Mouse (Mus musculus) layer of hippocampus, postnatal 10 days (tissue): ENCODE measurements around the gene Lta. TPM values are rescaled to one million over a fixed set of nuclear protein-coding genes. Genes with fewer than 3 reads are reported as not detected.

Experiments used
- DNase-seq, 2 experiments: peaks; one replicate each; pipeline ENCODE4 v3.0.0; 2021; ENCODE audit warnings: low spot score in 2 of 2
- total RNA-seq, 2 experiments: library from RNA; stranded (reverse); gene quantifications; 2 replicates each; pipeline ENCODE4 v1.2.3; 2021

Lta gene
- total RNA-seq, 2 experiments from 2014 or later, result 0.43 to 0.71 TPM

- no peak for DNase-seq
Observed at GRCm38 (mm10) chr17:35187345-35187744, 17.8 kb downstream of the Lta start.

- no peak for DNase-seq
Observed at GRCm38 (mm10) chr17:35186681-35187080, 18.5 kb downstream of the Lta start.

GRCm38 (mm10) chr17:35185639-35186611 lies 19.2 kb downstream of the Lta start:
- DNase-seq, result no peak

GRCm38 (mm10) chr17:35180093-35180492 lies 25.1 kb downstream of the Lta start:
- no peak for DNase-seq

GRCm38 (mm10) chr17:35178528-35178927 lies 26.6 kb downstream of the Lta start:
- peak; percentile 62 to 69 for DNase-seq

- no peak for DNase-seq
Observed at GRCm38 (mm10) chr17:35175968-35176367, 29.2 kb downstream of the Lta start, which contains the start of gene Aif1. TSS of gene Aif1 (minus strand) at chr17:35176068.

- DNase-seq, result no peak
Observed at GRCm38 (mm10) chr17:35175382-35175781, 29.8 kb downstream of the Lta start.

GRCm38 (mm10) chr17:35174201-35174977 lies 30.8 kb downstream of the Lta start:
- no peak for DNase-seq

GRCm38 (mm10) chr17:35173329-35173728 lies 31.8 kb downstream of the Lta start:
- no peak for DNase-seq

GRCm38 (mm10) chr17:35172445-35173234 lies 32.5 kb downstream of the Lta start:
- DNase-seq, result peak in 1 of 2 experiments; percentile 24

GRCm38 (mm10) chr17:35168541-35169207 lies 36.5 kb downstream of the Lta start:
- DNase-seq, result peak; percentile 14 to 29

GRCm38 (mm10) chr17:35167794-35168193 lies 37.4 kb downstream of the Lta start:
- peak in 1 of 2 experiments; percentile 16 for DNase-seq

GRCm38 (mm10) chr17:35166352-35167035 lies 38.7 kb downstream of the Lta start:
- DNase-seq, result peak; percentile 60 to 69

- peak in 1 of 2 experiments; percentile 14 for DNase-seq
Observed at GRCm38 (mm10) chr17:35165451-35166155, 39.5 kb downstream of the Lta start.

GRCm38 (mm10) chr17:35164568-35165450 lies 40.3 kb downstream of the Lta start, which contains the start of gene Prrc2a:
TSS of gene Prrc2a (minus strand) at chr17:35164897.
- peak; percentile 99 for DNase-seq

GRCm38 (mm10) chr17:35164218-35164567 lies 41.0 kb downstream of the Lta start:
- DNase-seq, result no peak

- DNase-seq, result no peak
Observed at GRCm38 (mm10) chr17:35163326-35164081, 41.6 kb downstream of the Lta start.
